Mouse (Mus musculus) midbrain, embryonic 12.5 days (tissue): ENCODE measurements at regions not wholly inside any gene's neighbourhood (a gene's known extent, or its start where the extent isn't known, plus 50 kb on each side); places are given as distances from the start of the nearest gene placed in this dataset.
"Not testable (repeated sequence)": the region's sequence is repeated elsewhere in the genome, so short reads cannot be mapped to it uniquely, and the experiment has no call there.

Experiments
- ATAC-seq: fragments of 200-750 bp; cut with Nextera tagmentation; 2 replicates; pipeline ENCODE4 v1.8.0; 2017; ENCODE audit warnings: low read depth, moderate TSS enrichment, moderate library complexity; ENCODE audit not compliant: low FRiP score
- H3K27ac ChIP-seq: fragments of 300-500 bp; sonication (generic); replicated peaks from 2 replicates; pipeline ENCODE4 v1.5.1; 2016; ENCODE audit warnings: mild to moderate bottlenecking
- H3K27me3 ChIP-seq: fragments of 300-500 bp; sonication (generic); 2 replicates; pipeline ENCODE4 v1.6.1; 2016; ENCODE audit warnings: mild to moderate bottlenecking
- H3K36me3 ChIP-seq: fragments of 300-500 bp; sonication (generic); 2 replicates; pipeline ENCODE4 v1.6.1; 2016
- H3K4me1 ChIP-seq: fragments of 300-500 bp; sonication (generic); 2 replicates; pipeline ENCODE4 v1.6.1; 2016
- H3K4me2 ChIP-seq: fragments of 300-500 bp; sonication (generic); replicated peaks from 2 replicates; pipeline ENCODE4 v1.6.1; 2016; ENCODE audit warnings: mild to moderate bottlenecking, moderate library complexity
- H3K4me3 ChIP-seq: fragments of 300-500 bp; sonication (generic); 2 replicates; pipeline ENCODE4 v1.5.1; 2016; ENCODE audit warnings: mild to moderate bottlenecking
- H3K9ac ChIP-seq: fragments of 300-500 bp; sonication (generic); replicated peaks from 2 replicates; pipeline ENCODE4 v1.6.1; 2016; ENCODE audit warnings: mild to moderate bottlenecking, moderate library complexity
- H3K9me3 ChIP-seq: fragments of 300-500 bp; sonication (generic); 2 replicates; pipeline ENCODE4 v1.6.1; 2016; ENCODE audit warnings: mild to moderate bottlenecking
- WGBS: fragments of 180-500 bp; shearing (Covaris S2); methylation state at CpG from one replicate; pipeline ENCODE4 v1.1.7; 2016; 5-methylcytosine and 5-hydroxymethylcytosine counted together

- Histone ChIP-seq H3K9me3 (no peaks in the 10 kb centered on the region), H3K9ac (no peak overlapping the region), H3K36me3 (no peaks in the 10 kb centered on the region), H3K4me3 (no peak overlapping the region), H3K27ac (no peak overlapping the region), H3K4me2 (no peak overlapping the region), H3K4me1 (no peaks in the 10 kb centered on the region), H3K27me3 (no peaks in the 10 kb centered on the region)
- 84% methylated on average over 1 of the region's 1 CpGs for WGBS
- ATAC-seq, result no peak
Measured at GRCm38 (mm10) chr10:69086184-69086583, 65.0 kb upstream of the Rhobtb1 start.

- no peak overlapping the region for H3K4me3 ChIP-seq
- WGBS, result 80% methylated on average over 3 of the region's 3 CpGs
- H3K4me1 ChIP-seq, result no peaks in the 10 kb centered on the region
Measured at GRCm38 (mm10) chr10:69091872-69092271, 59.4 kb upstream of the Rhobtb1 start.

GRCm38 (mm10) chr10:69100021-69100420 is 51.2 kb upstream of the Rhobtb1 start:
- no peak overlapping the region for H3K4me2 ChIP-seq
- H3K27ac ChIP-seq, result no peak overlapping the region
- no peak overlapping the region for H3K9ac ChIP-seq
- no peaks in the 10 kb centered on the region for H3K9me3 ChIP-seq
- H3K4me3 ChIP-seq, result no peak overlapping the region
- H3K4me1 ChIP-seq, result peaks cover 8% of the 10 kb centered on the region
- ATAC-seq, result no peak
- WGBS, result 93% methylated on average over 3 of the region's 3 CpGs
- H3K36me3 ChIP-seq, result no peaks in the 10 kb centered on the region
- no peaks in the 10 kb centered on the region for H3K27me3 ChIP-seq

More at GRCm38 (mm10) chr10:69091872-69092271, 59.4 kb upstream of the Rhobtb1 start:
- Histone ChIP-seq H3K27me3 (no peaks in the 10 kb centered on the region), H3K27ac (no peak overlapping the region), H3K4me2 (no peak overlapping the region), H3K9ac (no peak overlapping the region), H3K36me3 (no peaks in the 10 kb centered on the region), H3K9me3 (no peaks in the 10 kb centered on the region)
- ATAC-seq, result no peak

GRCm38 (mm10) chr10:69100742-69101141 is 50.5 kb upstream of the Rhobtb1 start:
- not testable (repeated sequence) for H3K9me3 ChIP-seq, H3K4me1 ChIP-seq, ATAC-seq, H3K4me2 ChIP-seq, H3K27me3 ChIP-seq, H3K27ac ChIP-seq, H3K36me3 ChIP-seq, H3K9ac ChIP-seq, H3K4me3 ChIP-seq
- 91% methylated on average over 16 of the region's 16 CpGs for WGBS
